Mouse (Mus musculus) midbrain, embryonic 10.5 days (tissue): ENCODE results near the gene Patl2. TPM values are rescaled to one million over a fixed set of nuclear protein-coding genes. Genes with fewer than 3 reads are reported as not detected.

Source experiments
- polyA plus RNA-seq: library from polyadenylated mRNA; unstranded; fragments of >200 nt; fragmentation: Nextera tagmentation; extraction: Ambion mirVana; gene quantifications from 2 replicates; pipeline ENCODE4 v1.2.1, GENCODE M21; 2016

The Patl2 gene
- polyA plus RNA-seq, 1 experiment from 2014 or later, result not detected

Other genes with a start within 250 kb of the Patl2 start
- gene Ctdspl2, start 230.2 kb downstream of the Patl2 start, polyA plus RNA-seq, result 55.6 and 59.1 TPM in 2 replicates
- gene Mageb3, start 230.1 kb downstream of the Patl2 start, polyA plus RNA-seq, result 0.19 and 0.37 TPM in 2 replicates
- 11.3 and 12.6 TPM in 2 replicates for gene Eif3j1, start 157.6 kb downstream of the Patl2 start, polyA plus RNA-seq
- 10.7 and 11.8 TPM in 2 replicates for gene Spg11, start 67.8 kb downstream of the Patl2 start, polyA plus RNA-seq
- gene B2m, start 38.5 kb downstream of the Patl2 start, polyA plus RNA-seq, result 101 and 106 TPM in 2 replicates
- not detected in 2 replicates for gene Trim69, start 25.5 kb downstream of the Patl2 start, polyA plus RNA-seq
- gene Terb2, start 83 bp upstream of the Patl2 start, polyA plus RNA-seq, result not detected in 2 replicates
- 29.5 and 34.3 TPM in 2 replicates for gene Sord, start 48.6 kb upstream of the Patl2 start, polyA plus RNA-seq
- not detected in 2 replicates for gene Duox2, start 112.3 kb upstream of the Patl2 start, polyA plus RNA-seq
- gene Duoxa2, start 112.7 kb upstream of the Patl2 start, polyA plus RNA-seq, result not detected in 2 replicates
- not detected in 2 replicates for gene Duoxa1, start 127.5 kb upstream of the Patl2 start, polyA plus RNA-seq
- 0.02 TPM in 2 replicates for gene Duox1, start 129.5 kb upstream of the Patl2 start, polyA plus RNA-seq
- gene Shf, start 183.0 kb upstream of the Patl2 start, polyA plus RNA-seq, result 5.8 and 7.9 TPM in 2 replicates
- gene Slc28a2, start 240.3 kb upstream of the Patl2 start, polyA plus RNA-seq, result not detected in 2 replicates